Mouse (Mus musculus): Measurements from ENCODE around the gene Ppil3.

DNA sequence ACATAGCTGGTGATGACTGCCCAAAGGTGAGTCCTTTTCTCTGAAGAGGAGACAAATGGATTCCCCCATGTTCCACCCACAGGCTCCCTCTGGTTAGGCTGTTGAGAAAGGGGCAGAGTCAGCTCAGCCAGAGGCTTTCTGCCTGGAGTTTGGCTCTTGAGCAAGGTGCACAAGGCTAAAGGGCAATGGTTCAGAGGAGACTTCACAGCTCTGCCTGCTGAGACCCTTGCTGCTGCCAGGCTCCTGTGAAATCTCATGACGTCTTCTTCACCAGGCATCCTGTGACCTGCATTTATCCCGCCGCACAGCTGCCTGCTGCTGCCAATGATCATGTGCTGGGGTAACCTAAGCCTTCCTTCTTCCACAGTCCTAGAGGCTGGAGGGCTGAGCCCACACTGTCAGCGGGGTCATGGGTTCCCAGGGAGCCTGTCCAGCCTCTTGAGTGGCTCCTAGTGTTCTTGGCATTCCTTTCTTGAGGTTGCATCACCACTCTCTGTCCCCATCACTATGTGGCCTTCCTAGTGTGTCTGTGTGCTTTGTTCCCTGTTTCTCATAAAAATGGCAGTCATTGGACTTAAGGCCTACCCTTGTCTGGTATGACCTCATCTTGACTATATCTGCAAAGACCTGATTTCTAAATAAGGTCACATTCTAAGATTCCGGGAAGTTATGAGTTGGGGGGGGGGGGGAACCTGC, 62.6 kb downstream of the Ppil3 start:
- TF ChIP-seq CTCF (conservative IDR thresholded peaks at IDR 0.05; ENCODE audit: low read length): no peak
- TF ChIP-seq NANOG (IDR thresholded peaks at IDR 0.05; ENCODE audit: borderline replicate concordance, low read length): no peak
